Mouse (Mus musculus) erythroblast, embryonic 14.5 days (primary cell): ENCODE results near the gene Gopc.

Experiments used
- GATA1 ChIP-seq: IDR thresholded peaks from 2 replicates; pipeline ENCODE4 v1.6.1; 2012; ENCODE audit warnings: low read length, inconsistent platforms, mixed read lengths
- TAL1 ChIP-seq: IDR thresholded peaks from 3 replicates; pipeline ENCODE4 v1.6.1; 2012; ENCODE audit warnings: low read length, inconsistent platforms, mixed read lengths

- no peak for TF ChIP-seq GATA1
- no peak for TF ChIP-seq TAL1
These were observed 60.0 kb downstream of the Gopc start for GRCm38 (mm10) chr10:52321918-52322317.
